Mouse (Mus musculus) lung, postnatal 14 days (tissue): ENCODE data around the gene Eme2.

Experiments used
- DNase-seq: peaks from one replicate; pipeline ENCODE4 v3.0.0; 2021

Gene Eme2

DNA sequence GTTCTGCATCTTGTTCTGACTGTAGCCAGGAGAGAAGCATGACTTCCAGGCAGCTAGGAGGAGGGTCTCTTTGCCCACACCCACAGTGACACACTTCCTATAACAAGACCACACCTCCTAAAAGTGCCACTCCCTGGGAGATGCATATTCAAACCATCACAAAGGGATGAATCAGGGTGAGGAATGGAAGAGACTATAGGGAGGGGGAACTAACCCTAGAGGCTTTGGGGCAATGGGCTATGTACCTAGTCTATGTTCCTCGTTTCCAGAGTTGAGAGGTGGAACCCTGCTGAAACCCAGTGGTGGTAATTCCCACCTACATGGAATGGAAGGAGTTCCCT lies 20.5 kb downstream of the Eme2 start:
- no peak for DNase-seq

DNA sequence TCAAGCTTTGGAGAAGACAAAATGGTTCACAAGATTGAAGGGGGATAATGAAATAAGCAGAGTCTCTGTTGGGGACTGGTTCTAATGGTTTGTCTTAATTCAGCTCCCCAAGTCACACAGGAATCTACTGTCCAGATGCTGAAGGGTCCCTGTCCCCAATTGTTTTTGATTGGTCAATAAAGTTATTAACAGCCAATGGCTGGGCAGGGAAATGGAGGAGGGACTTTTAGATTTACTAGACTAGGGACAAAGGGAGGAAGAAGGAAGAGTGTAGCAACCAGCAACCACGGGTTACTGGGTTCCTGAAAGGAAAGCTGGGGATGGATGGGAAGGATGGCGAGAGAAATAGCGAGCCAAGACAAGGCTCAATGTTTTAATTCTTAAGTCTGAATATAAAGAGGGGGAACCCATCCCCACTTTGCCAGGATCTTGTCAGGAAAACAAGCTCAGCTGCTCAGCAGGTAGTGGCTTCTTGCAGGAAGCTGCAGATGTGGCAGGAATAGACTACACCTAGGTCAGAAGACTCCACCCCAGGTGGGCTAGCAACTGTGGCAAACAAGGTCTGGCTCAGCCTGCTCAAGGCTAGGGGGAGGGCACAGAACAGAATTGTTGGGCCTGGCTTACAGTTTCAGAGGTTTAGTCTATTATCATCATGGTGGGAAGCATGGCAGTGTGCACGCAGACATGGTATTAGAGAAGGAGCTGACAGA lies 21.0 kb downstream of the Eme2 start:
- DNase-seq: no peak

DNA sequence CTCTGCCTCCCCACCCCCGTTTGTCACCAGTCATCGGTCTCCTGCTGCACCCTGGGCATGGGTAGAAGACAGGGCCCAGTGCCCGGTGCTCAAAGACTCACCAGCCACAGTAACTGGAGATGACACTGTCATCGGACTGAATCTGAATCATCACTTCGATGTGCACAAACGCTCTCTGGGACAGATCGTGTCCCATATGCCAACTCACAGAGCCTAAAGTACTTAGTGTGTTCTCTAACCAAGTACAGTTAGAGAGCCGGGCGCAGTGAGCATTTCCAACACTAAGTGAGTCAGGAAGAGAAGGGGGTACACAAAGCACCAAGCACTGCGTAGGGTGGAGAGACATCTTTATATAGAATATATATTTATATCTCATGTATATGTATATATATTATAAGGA lies 27.0 kb downstream of the Eme2 start:
- no peak for DNase-seq

DNA sequence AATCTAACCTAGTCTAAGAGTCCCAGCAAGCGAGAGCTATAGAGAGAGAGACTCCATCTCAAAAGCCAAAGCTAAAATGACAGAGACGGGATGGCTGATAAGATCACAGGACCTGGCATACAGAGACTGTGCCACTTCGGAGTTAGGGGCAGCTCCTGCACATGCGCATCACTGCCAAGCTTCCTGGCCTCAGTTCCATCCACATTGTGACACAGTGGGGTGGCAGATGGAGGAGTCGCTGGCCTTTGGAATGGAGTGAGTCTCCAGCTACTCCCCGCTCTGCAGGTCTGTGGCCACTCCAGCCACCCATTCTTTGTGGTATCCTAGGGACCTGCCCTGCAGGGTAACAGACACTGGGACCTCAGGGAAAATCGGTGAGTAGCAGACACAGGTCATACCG lies 29.1 kb downstream of the Eme2 start, which contains the start of gene Igfals:
Gene Igfals, plus strand, starts transcription at position 222 of the 400 bp plus-strand sequence.
- no peak for DNase-seq

DNA sequence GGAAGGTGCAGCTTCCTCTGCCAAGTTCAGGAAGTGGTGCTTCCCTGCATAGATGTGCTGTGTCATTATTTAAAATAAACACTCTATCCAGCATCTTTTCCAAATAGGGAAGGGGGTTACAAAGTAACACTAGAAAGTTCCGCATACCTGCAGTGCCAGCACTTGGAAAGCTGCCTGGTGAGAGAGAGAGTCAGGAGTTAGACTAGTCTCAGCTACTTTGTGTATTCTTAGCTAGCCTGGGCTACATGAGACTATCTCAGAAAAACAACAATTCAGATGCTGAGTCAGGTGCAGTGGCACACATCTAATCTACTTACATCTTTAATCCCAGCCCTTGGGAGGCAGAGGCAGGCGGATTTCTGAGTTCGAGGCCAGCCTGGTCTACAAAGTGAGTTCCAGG lies 33.1 kb downstream of the Eme2 start:
- no peak for DNase-seq

DNA sequence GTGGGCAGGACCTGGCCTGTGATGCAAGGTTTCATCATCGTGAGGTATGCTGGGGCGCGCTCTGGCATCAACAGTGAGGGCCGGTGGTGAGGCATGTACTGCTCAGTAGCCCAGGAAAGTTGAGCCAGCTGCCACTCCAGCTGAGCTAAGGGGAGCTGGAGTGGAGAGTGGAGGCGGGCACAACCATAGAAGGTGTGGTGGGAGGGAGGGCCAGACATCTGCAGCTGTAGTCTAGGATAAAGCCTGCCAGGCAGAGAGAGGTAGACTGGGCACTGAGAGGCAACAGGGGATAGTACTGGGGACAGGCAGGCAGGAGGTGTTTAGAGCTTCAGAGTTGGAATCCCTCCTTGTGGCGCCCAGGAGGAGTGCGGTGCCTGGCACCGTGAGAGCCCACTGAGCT lies 34.8 kb downstream of the Eme2 start:
- DNase-seq: no peak

DNA sequence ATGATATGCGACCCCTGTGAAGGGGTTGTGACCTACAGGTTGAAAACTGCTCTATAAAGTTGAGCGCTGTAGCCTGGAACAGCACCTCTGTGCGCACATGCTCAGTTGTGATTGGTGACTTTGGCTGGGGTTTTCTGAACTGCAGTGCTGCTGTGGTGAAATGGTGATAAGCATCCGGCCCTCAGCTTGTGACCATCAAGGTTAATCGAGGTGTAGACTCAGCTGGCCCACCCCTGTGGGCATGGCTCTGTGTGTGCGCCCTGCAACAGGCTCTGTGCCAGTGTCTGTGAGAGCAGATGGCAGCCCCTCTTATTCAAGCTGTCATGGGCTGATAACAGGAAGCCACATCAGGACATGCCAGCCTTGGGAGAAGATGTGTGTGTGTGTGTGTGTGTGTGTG lies 35.9 kb downstream of the Eme2 start:
- no peak for DNase-seq

DNA sequence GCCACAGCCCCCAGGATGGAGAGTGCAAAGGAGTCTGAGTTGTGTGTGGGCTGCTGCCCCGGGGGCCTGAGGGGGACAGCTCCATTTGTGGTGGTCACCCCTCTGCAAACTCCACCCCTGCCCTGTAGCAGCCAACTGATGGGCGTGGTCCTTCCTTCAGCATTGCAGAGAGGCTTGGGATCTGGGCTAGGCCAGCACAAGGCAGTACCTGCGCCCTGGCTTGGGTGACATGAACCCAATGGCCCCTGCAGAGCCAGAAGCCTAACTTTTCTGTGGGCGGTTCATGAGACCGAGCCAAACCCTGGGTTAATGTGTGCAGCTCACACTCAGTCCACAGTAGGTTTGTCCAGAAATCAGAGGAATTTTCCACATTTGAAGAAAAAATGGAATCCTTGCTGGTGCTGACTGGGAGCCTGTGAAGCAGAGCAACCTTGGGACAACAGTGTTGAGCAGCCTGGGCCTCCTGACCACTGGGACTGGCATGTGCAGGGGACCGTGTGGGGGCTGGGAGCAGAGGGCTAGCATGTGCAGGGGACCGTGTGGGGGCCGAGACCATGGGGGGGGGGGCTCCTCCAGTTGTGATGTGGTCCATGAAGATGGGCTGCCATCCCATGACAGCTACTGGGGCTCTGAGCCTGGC lies 36.9 kb downstream of the Eme2 start:
- no peak for DNase-seq

DNA sequence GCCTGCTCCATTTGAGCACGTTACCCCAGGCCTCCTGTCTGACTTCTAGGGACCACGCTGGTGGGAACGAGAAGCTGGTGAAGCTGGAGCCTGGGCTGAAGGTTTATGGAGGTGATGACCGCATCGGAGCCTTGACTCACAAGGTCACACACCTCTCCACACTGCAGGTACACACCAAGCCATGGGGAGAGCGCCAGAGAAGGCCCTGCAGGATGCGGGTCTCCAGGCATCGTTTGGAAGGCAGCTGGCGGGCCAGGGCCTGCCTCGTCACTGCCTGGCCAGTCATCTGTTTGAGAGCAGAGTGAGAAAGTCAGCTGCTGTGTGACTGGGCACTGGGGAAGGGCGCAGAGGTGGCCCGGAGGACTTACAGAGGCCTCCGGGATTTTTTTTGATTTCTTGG lies 38.3 kb downstream of the Eme2 start:
- DNase-seq: no peak

DNA sequence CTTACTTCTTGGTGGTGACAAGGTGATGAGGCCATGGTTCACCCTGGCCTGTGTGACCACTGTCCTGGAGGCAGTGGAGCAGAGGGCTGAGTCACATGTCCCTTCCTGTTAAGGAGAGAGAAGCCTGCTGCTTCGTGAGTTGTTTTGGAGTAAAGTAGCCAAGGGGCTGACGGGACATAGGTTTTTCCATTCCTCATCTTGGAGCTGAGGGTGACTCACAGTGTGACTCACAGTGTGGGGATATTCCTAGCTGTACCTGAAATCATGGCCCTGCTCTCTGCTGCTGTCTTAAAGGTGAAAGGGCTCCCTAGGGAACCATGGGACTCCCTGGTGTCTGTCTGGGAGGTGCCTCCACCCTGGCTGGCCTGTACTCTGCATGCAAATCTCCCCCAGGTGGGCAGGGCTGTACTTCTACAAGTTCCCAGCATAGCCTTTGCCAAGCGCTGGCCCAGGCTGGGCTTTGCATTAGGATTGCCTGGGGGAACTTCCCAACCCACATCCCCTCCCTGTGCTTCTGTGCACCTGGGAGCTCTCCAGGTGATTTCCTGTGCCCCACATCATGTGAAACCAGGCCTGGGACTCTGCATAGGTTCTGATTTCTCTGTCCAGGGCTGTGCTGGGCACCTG lies 38.9 kb downstream of the Eme2 start:
- DNase-seq: no peak

DNA sequence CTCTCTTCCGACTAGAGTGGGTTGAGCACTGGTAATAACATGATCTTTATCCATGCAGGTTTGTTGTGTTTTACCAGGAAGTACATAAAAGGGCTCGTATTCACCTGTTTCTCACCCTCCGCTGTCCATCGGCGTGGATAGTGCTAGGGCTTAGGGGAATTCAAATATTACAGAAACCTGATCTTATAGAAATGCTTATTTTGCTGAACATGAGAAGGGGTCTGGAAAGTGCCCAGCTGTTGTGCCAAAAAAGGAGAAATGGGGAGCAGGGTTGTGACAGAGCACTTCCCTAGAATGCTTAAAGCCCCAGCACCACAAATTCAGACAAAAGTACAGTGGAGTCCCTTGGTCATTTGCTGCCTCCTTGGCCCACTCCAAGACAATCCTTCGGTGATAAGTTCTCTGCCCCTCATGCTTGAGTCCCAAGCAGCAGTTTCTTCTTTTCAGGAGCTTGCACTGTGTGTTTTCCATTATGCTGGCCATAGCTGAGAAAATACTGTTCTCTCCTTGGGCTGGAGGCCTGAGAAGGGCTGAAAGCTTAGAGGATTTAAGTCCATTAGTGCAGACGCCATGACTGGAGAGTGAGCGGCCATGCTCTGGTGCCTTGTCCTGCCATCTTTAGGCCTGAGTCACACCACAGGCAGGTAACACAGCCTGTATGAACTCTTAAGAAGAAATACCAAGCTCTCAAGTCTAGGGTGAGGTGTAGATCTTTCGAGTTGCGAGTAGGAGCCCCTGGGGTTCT lies 43.3 kb downstream of the Eme2 start:
- no peak for DNase-seq

DNA sequence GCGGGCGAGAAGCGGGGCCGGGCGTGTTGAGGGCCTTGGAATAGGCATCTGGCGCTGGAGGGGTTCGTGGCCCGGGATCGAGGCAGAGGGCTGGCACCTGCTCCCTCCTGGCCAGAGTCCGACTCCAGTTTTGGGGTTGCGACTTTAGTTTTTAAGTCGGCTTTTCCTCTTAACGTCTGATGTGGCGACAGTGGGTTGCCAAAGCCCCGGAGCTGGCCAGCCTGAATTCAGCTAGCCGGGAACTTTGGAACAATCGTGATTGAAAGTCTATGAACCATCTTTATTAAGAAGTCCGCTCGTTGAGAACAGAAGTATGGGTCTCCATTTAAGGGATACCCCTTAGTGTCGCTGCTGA lies 44.1 kb downstream of the Eme2 start:
- no peak for DNase-seq

DNA sequence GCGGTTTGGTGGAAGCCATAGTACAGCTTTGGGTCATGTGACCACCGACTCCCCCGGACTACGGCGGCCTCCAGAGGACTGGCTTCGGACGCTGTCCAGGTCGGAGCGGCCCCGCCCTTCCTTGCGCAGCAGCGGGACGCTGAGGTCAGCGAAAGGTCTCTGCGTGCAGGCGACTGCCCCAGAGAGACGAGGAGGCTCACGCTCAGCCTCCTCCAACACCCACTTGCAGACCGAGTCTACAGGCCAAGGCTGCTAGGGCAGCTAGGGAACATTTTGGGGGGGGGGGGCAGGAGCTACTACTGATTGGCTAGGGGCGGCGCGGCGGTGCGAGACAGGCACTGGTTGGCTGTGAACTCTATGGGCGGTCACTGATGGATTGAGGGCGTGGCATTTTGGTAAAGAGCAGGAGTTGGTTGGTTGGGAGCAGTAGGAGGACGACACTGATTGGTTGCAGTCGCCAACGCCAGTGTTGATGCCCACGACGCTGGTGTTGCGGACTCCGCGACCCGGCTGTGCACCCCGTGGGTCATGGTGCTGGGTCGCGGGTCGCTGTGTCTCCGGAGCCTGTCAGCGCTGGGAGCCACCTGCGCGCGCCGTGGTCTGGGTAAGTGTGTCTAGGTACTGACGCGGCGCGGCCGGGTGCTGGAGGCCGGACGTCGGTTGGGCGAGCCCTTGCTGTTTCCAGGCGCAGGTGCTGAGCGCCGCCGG lies 44.7 kb downstream of the Eme2 start, which contains the start of gene Fahd1:
Gene Fahd1, minus strand, starts transcription at position 300 of the 708 bp plus-strand sequence.
- DNase-seq: peak; percentile 95

DNA sequence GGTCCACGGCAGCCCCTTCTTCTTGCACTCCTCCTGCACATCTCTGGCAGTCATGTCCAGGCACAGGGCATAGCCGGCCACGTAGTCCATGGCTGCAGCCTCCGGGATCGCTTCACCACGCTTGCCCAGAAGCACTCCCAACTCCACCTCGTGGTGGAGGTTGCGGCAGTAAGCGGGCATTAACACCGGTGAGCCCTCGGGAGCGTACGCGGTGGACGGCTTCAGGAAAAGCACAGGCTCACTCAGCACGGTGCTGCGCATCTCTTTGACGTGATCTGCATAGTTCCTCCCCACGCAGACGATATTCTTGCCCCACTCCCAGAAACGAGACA lies 45.2 kb downstream of the Eme2 start:
- DNase-seq: no peak

DNA sequence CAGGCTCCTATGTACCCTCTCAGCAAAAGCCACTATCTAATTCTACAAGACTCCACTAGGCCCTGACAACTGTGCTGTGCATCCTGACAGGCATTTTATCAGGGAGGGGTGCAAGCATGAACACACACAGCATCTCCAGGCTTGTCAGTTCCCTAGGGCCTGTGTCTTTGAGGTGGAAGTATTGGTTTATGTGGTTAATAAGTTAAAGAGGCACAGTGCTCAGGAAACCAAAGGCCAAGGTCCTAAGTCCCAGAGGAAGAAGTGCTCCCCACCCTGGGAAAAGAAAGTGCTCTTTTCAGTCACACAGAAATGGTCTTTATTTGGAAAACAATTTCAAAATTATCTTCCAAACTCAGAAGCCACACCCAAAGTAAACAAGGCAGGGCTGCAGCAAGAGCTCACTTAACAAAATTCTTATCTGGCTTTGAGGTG lies 46.3 kb downstream of the Eme2 start:
- no peak for DNase-seq

DNA sequence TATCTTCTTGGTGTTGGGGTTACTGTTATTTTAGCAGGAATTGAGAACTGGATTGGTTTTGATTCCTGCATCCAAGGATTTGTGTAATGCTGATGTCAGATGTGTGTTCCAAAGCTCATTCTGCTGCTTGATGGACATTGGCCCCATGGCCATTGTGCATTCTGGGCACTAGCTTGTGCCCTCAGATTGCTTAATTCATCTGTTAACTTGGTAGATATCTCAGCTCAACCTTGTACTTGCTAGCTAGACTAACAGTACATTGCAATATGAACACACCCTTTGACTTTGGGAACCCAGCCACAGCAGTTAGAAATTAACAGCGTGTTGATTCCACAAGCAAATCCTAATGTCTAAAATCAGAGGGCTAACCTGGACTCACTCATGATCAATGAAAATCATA lies 47.5 kb downstream of the Eme2 start:
- DNase-seq: no peak

DNA sequence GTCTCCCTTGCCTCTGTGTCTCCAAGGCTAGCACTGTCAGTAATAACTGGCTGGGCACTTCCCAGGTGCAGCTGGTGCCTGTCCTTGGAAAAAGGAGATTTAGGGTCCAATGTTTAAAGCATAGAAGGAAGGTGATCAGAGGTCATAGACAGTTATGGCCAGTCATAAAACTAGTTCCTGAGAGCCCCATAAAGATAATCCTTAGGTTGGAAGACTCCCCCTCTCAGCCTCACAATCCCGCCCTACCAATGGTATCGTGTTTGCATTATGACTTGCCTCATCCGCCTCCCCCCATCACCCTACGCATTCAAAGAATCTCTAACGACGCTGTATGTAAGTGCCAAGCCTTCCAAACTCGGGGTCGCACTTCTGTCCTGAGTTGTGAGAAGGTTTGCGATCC lies 50.4 kb downstream of the Eme2 start:
- no peak for DNase-seq

DNA sequence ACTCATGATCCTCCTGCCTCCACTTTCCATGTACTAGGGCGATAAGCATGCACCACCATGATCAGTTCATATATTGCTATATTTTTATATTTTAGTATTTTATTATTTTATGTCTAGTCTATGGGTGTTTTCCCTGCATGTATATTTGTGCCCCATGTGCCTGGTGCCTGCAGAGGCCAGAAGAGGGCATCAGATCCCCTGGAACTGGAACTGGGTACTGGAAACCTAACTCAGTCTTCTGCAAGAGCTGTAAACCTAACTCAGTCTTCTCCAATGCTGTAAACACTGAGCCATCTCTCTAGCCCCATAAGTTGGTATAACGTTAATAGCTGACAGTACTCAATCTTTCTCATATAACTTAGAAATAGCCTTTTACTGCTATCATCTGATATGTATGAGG lies 52.3 kb downstream of the Eme2 start:
- DNase-seq: no peak

DNA sequence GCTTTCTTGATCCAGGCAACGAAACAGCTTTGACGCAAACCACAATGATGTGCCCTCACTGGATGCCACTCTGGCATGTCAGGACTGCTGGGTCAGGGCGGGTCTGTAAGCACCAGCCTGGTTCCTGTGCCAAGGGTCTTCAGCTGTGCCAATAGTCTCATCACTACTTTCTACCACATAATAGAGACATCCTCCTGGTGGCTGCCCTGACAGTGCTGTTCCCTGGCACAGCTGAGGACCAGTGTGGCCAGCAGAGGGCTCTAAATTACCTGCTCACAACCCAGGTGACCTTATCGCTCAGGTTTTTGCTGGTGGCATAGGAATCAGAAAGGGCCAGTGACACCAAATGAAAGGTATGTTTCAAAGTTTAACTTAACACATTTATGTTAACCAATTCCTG lies 53.8 kb downstream of the Eme2 start:
- peak; percentile 31 for DNase-seq

DNA sequence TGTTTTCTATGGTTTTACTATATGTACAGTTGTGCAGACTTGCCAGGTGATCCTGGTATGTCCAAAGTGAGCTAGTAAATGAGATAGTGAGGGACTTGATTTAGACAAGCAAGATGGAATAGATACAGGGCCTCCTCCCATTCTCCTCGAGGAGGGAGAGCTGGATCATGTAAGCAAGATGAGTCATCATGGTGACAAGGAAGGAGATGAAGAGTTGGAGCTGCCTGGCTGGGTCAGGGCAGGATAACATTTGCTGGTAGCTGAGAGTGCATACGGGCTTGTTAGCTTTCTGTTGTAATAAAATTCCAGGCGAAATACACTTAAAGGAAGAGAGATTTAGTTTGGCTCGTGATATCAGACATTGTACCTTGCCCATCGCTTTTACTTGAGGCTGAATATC lies 54.5 kb downstream of the Eme2 start:
- no peak for DNase-seq

DNA sequence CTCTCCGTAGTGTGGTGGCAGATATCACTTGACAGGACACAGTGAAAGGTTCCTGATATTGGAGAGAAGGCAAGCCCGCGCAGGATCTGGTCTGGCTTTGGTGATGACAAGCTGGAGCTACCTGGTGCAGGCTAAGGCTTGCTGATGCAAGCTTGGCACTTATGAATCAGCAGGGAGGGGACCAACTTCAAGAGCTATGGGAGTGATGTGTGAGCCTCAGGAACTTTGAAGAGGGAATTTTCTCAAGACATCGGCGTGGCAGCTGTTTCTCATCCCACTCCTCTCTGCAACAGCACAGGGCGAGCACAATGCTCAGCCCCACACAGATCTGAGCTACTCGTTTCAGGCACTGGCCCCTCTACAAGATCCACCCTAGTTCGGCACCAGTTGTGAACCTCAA lies 55.0 kb downstream of the Eme2 start, which contains the start of gene Hagh:
Gene Hagh, plus strand, starts transcription at position 302 of the 400 bp plus-strand sequence.
- no peak for DNase-seq
